10 mouse cellular contexts compared by ENCODE assay signal in the genomic region with DNA sequence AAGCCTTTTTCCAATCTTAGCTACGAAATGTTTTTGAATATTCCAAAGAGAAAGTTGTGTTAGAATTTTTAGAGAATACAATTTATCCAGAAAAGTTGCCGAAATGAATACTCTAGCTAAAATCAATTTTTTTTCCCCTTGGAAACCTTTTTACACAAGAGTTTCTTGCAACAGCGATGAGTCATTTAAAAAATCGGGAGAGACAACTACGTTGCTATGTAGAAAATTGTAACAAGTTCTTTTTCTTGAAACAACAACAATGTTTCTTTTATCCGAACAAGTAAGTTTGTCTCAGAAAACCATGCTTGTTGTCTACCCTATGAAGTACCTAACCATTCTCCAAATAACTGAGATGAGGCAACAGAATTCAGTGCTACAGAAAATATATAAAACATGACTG. TPM values are rescaled to one million over a fixed set of nuclear protein-coding genes. Genes with fewer than 3 reads are reported as not detected.
DNase-seq lines count a peak whose midpoint lies in the region; ATAC-seq and TF ChIP-seq lines count a peak whose summit lies in the region.
"Had no signal": no experiment of that assay in that cellular context is flagged by ENCODE, and none has a peak within 500 bp of the region (broad histone marks: within the 10 kb centered on the region; RNA-seq: fewer than 3 reads in every experiment).

No protein-coding gene starts in this region.

- H3K27ac ChIP-seq in layer of hippocampus, adult 2 months: no peak overlapping the region
- no peak overlapping the region for H3K27ac ChIP-seq in cortical plate, adult 2 months (ENCODE audit: insufficient read depth, low read length)
- no peak overlapping the region; the same call in 1 of the 2 replicates for H3K27ac ChIP-seq in hindbrain, embryonic 14.5 days
- H3K27ac ChIP-seq in midbrain, embryonic 14.5 days (replicated peaks; ENCODE audit: low read depth, low read length): no peak overlapping the region

- peak overlapping the region; percentile 87 for H3K4me2 ChIP-seq in hindbrain, embryonic 14.5 days (replicated peaks)
- peak overlapping the region; percentile 77 for H3K4me2 ChIP-seq in midbrain, embryonic 14.5 days (ENCODE audit: low read length)

- H3K36me3 ChIP-seq in hindbrain, embryonic 14.5 days (replicated peaks; ENCODE audit: control insufficient read depth, insufficient read depth): peaks cover 21% of the 10 kb centered on the region
- peaks cover 12% of the 10 kb centered on the region for H3K36me3 ChIP-seq in midbrain, embryonic 14.5 days (ENCODE audit: control insufficient read depth, insufficient read depth, low read length)

- H3K9ac ChIP-seq in hindbrain, embryonic 14.5 days: peak overlapping the region; percentile 95; the same call in 1 of the 2 replicates
- no peak overlapping the region; the same call in 1 of the 2 replicates for H3K9ac ChIP-seq in midbrain, embryonic 14.5 days (replicated peaks; ENCODE audit: low read length)

- H3K4me1 ChIP-seq in cortical plate, adult 2 months (ENCODE audit: control insufficient read depth, insufficient read depth, low read length): peaks cover 4% of the 10 kb centered on the region; the same call in 1 of the 2 replicates
- H3K4me1 ChIP-seq in hindbrain, embryonic 14.5 days (replicated peaks; ENCODE audit: control insufficient read depth, insufficient read depth, low read length): peaks cover 23% of the 10 kb centered on the region
- H3K4me1 ChIP-seq in midbrain, embryonic 14.5 days (ENCODE audit: control insufficient read depth, insufficient read depth, low read length): peaks cover 13% of the 10 kb centered on the region

- no peak for TF ChIP-seq CTCF in layer of hippocampus, adult 2 months (conservative IDR thresholded peaks at IDR 0.05)
- no peak for TF ChIP-seq CTCF in cortical plate, adult 2 months (IDR thresholded peaks at IDR 0.05; ENCODE audit: extremely low read depth, insufficient read depth, low read length)

- WGBS in hindbrain, embryonic 14.5 days: 93% methylated on average over 6 of the region's 6 CpGs
- 91% methylated on average over 6 of the region's 6 CpGs for WGBS in midbrain, embryonic 14.5 days

- H3K9me3 ChIP-seq in hindbrain, embryonic 14.5 days (ENCODE audit: control insufficient read depth, low read length): no peaks in the 10 kb centered on the region
- H3K9me3 ChIP-seq in midbrain, embryonic 14.5 days (ENCODE audit: control insufficient read depth, low read length): no peaks in the 10 kb centered on the region

- DNase-seq in layer of hippocampus, adult 2 months (ENCODE audit: low spot score in 2 of 2): no peak
- DNase-seq in layer of hippocampus, postnatal 36 days: no peak
- no peak for DNase-seq in hindbrain, embryonic 14.5 days (ENCODE audit: low spot score)
- no peak for DNase-seq in midbrain, embryonic 14.5 days
- no peak for DNase-seq in cerebellum, adult 9-10 months
- no peak for DNase-seq in kidney, adult 18-20 months
- DNase-seq: heart, postnatal 36 days had no signal

- H3K4me3 ChIP-seq in layer of hippocampus, adult 2 months: peak overlapping the region; percentile 87
- peak overlapping the region; percentile 90; the same call in 1 of the 2 replicates for H3K4me3 ChIP-seq in cortical plate, adult 2 months (ENCODE audit: insufficient read depth, low read length)
- peak overlapping the region; percentile 99; the same call in 1 of the 2 replicates for H3K4me3 ChIP-seq in hindbrain, embryonic 14.5 days (replicated peaks; ENCODE audit: low read length)
- H3K4me3 ChIP-seq in midbrain, embryonic 14.5 days (replicated peaks; ENCODE audit: low read depth, low read length): peak overlapping the region; percentile 100; the same call in 1 of the 2 replicates

- no peak for ATAC-seq in hindbrain, embryonic 14.5 days (ENCODE audit: low FRiP score)
- ATAC-seq in midbrain, embryonic 14.5 days (ENCODE audit: low FRiP score, low TSS enrichment): no peak

- no peaks in the 10 kb centered on the region for H3K27me3 ChIP-seq in hindbrain, embryonic 14.5 days (ENCODE audit: control insufficient read depth, insufficient read depth, low read length)
- H3K27me3 ChIP-seq in midbrain, embryonic 14.5 days (ENCODE audit: control insufficient read depth, insufficient read depth, low read length): no peaks in the 10 kb centered on the region

- TF ChIP-seq POLR2A in cortical plate, adult 2 months (IDR thresholded peaks at IDR 0.05; ENCODE audit: extremely low read depth, insufficient read depth, low read length): no peak

RNA-seq across cellular contexts. Expression of a gene that starts 1.1 kb away (rescaled TPM):
- 100 to 1,000 TPM; 198 TPM for total RNA-seq in layer of hippocampus, adult 2 months (2021)
- total RNA-seq in layer of hippocampus, postnatal 36 days (2021): 100 to 1,000 TPM; 187 to 191 TPM
- polyA plus RNA-seq in cortical plate, adult 2 months (2012; rRNA removed): 283 and 307 TPM in 2 replicates
- 498 and 539 TPM in 2 replicates for polyA plus RNA-seq in hindbrain, embryonic 14.5 days (2014; fragmentation: Nextera tagmentation; extraction: Ambion mirVana)
- polyA plus RNA-seq in midbrain, embryonic 14.5 days (2014; fragmentation: Nextera tagmentation; extraction: Ambion mirVana): 568 and 574 TPM in 2 replicates

RNA-seq across cellular contexts. Expression of a gene that starts 36.1 kb away (rescaled TPM):
- 1 to 10 TPM in 1 of 2 experiments, under 1 TPM in 1; 0.69 to 1.2 TPM for total RNA-seq in layer of hippocampus, adult 2 months (2021)
- 1 to 10 TPM in 1 of 2 experiments, under 1 TPM in 1; 0.65 to 1.4 TPM for total RNA-seq in layer of hippocampus, postnatal 36 days (2021)
- polyA plus RNA-seq in cortical plate, adult 2 months (2012; rRNA removed): 0.59 and 1.0 TPM in 2 replicates
- 0.89 and 1.1 TPM in 2 replicates for polyA plus RNA-seq in hindbrain, embryonic 14.5 days (2014; fragmentation: Nextera tagmentation; extraction: Ambion mirVana)
- polyA plus RNA-seq in midbrain, embryonic 14.5 days (2014; fragmentation: Nextera tagmentation; extraction: Ambion mirVana): 0.12 and 0.54 TPM in 2 replicates

RNA-seq across cellular contexts. Expression of a gene that starts 38.2 kb away (rescaled TPM):
- not detected for total RNA-seq in layer of hippocampus, adult 2 months (2021)
- not detected for total RNA-seq in layer of hippocampus, postnatal 36 days (2021)
- not detected in 2 replicates for polyA plus RNA-seq in cortical plate, adult 2 months (2012; rRNA removed)
- not detected in 2 replicates for polyA plus RNA-seq in hindbrain, embryonic 14.5 days (2014; fragmentation: Nextera tagmentation; extraction: Ambion mirVana)
- polyA plus RNA-seq in midbrain, embryonic 14.5 days (2014; fragmentation: Nextera tagmentation; extraction: Ambion mirVana): not detected in 2 replicates
- total RNA-seq: heart, postnatal 36 days; layer of hippocampus, postnatal 25 days had no signal
- polyA plus RNA-seq: embryonic facial prominence, embryonic 11.5 days had no signal

RNA-seq across cellular contexts. Expression of a gene that starts 55.0 kb away (rescaled TPM):
- total RNA-seq in layer of hippocampus, adult 2 months (2021): 10 to 100 TPM; 50.0 to 50.4 TPM
- 10 to 100 TPM; 48.0 to 51.0 TPM for total RNA-seq in layer of hippocampus, postnatal 36 days (2021)
- polyA plus RNA-seq in cortical plate, adult 2 months (2012; rRNA removed): 50.5 and 51.9 TPM in 2 replicates
- polyA plus RNA-seq in hindbrain, embryonic 14.5 days (2014; fragmentation: Nextera tagmentation; extraction: Ambion mirVana): 93.4 and 94.2 TPM in 2 replicates
- polyA plus RNA-seq in midbrain, embryonic 14.5 days (2014; fragmentation: Nextera tagmentation; extraction: Ambion mirVana): 97.6 and 110 TPM in 2 replicates

RNA-seq across cellular contexts. Expression of a gene that starts 55.1 kb away (rescaled TPM):
- total RNA-seq in layer of hippocampus, adult 2 months (2021): 10 to 100 TPM; 21.5 to 22.5 TPM
- total RNA-seq in layer of hippocampus, postnatal 36 days (2021): 10 to 100 TPM; 20.6 to 20.7 TPM
- polyA plus RNA-seq in cortical plate, adult 2 months (2012; rRNA removed): 20.1 and 22.6 TPM in 2 replicates
- 26.9 and 30.3 TPM in 2 replicates for polyA plus RNA-seq in hindbrain, embryonic 14.5 days (2014; fragmentation: Nextera tagmentation; extraction: Ambion mirVana)
- 27.5 and 35.1 TPM in 2 replicates for polyA plus RNA-seq in midbrain, embryonic 14.5 days (2014; fragmentation: Nextera tagmentation; extraction: Ambion mirVana)
